Mouse (Mus musculus) liver, postnatal 0 days (tissue): Measurements from ENCODE around the gene Trhde. TPM values are rescaled to one million over a fixed set of nuclear protein-coding genes. Genes with fewer than 3 reads are reported as not detected.

Source experiments
- ATAC-seq: fragments of 200-750 bp; cut with Nextera tagmentation; 2 replicates; pipeline ENCODE4 v1.8.0; 2017; ENCODE audit warnings: mild to moderate bottlenecking, moderate library complexity
- DNase-seq: peaks from one replicate; pipeline ENCODE4 v3.0.0-alpha.2; 2016
- H3K27ac ChIP-seq: fragments of 300-500 bp; sonication (generic); 2 replicates; pipeline ENCODE4 v1.5.1; 2014; ENCODE audit warnings: antibody characterized with exemption, moderate library complexity, mild to moderate bottlenecking, low read depth
- H3K27me3 ChIP-seq: fragments of 300-500 bp; sonication (generic); 2 replicates; pipeline ENCODE4 v1.6.1; 2014; ENCODE audit warnings: low read length, control low read depth, mixed read lengths; ENCODE audit not compliant: insufficient read depth
- H3K36me3 ChIP-seq: fragments of 300-500 bp; sonication (generic); replicated peaks from 2 replicates; pipeline ENCODE4 v1.6.1; 2014; ENCODE audit warnings: mild to moderate bottlenecking, control low read depth, low read length, moderate library complexity, mixed read lengths; ENCODE audit not compliant: insufficient read depth
- H3K4me1 ChIP-seq: fragments of 300-500 bp; sonication (generic); 2 replicates; pipeline ENCODE4 v1.6.1; 2014; ENCODE audit warnings: antibody characterized with exemption, mild to moderate bottlenecking, control low read depth; ENCODE audit not compliant: insufficient read depth
- H3K4me2 ChIP-seq: fragments of 300-500 bp; sonication (generic); 2 replicates; pipeline ENCODE4 v1.6.1; 2014; ENCODE audit warnings: low read depth, mild to moderate bottlenecking, low read length, moderate library complexity, mixed read lengths
- H3K4me3 ChIP-seq: fragments of 300-500 bp; sonication (generic); 2 replicates; pipeline ENCODE4 v1.5.1; 2014; ENCODE audit warnings: low read depth, low read length
- H3K9ac ChIP-seq: fragments of 300-500 bp; sonication (generic); replicated peaks from 2 replicates; pipeline ENCODE4 v1.6.1; 2014; ENCODE audit warnings: mild to moderate bottlenecking, moderate library complexity
- H3K9me3 ChIP-seq: fragments of 300-500 bp; sonication (generic); 2 replicates; pipeline ENCODE4 v1.6.1; 2016; ENCODE audit warnings: mild to moderate bottlenecking, control low read depth, low read length, mixed read lengths
- CTCF ChIP-seq: sonication (generic); IDR thresholded peaks from 2 replicates; pipeline ENCODE4 v1.5.1; 2016; ENCODE audit warnings: antibody characterized with exemption, low read depth
- EP300 ChIP-seq: IDR thresholded peaks from 2 replicates; pipeline ENCODE4 v1.6.1; 2016; ENCODE audit warnings: antibody characterized with exemption, low read depth, mild to moderate bottlenecking
- WGBS: fragments of 180-500 bp; shearing (Covaris S2); extraction: QIAGEN DNeasy Blood & Tissue Kit; methylation state at CpG from one replicate; pipeline ENCODE4 v1.1.7; 2014; ENCODE audit not compliant: insufficient replicate concordance; 5-methylcytosine and 5-hydroxymethylcytosine counted together
- polyA plus RNA-seq: library from polyadenylated mRNA; unstranded; fragments of >200 nt; fragmentation: Nextera tagmentation; extraction: Ambion mirVana; gene quantifications from 2 replicates; pipeline ENCODE4 v1.2.1, GENCODE M21; 2015

The Trhde gene
- polyA plus RNA-seq, 1 experiment from 2014 or later: not detected

- H3K36me3 ChIP-seq: no peaks in the 10 kb centered on the region
- H3K27ac ChIP-seq: no peak overlapping the region
- no peak overlapping the region for H3K4me3 ChIP-seq
- TF ChIP-seq CTCF: no peak
- no peak for TF ChIP-seq EP300
- WGBS: 67% methylated on average over 2 of the region's 2 CpGs
- ATAC-seq: no peak
- no peak overlapping the region for H3K4me2 ChIP-seq
- H3K9ac ChIP-seq: no peak overlapping the region
- no peaks in the 10 kb centered on the region for H3K27me3 ChIP-seq
- no peaks in the 10 kb centered on the region for H3K9me3 ChIP-seq
- DNase-seq: no peak
- no peaks in the 10 kb centered on the region for H3K4me1 ChIP-seq
Measured at GRCm38 (mm10) chr10:114725591-114725990, 76.5 kb downstream of the Trhde start.

DNA sequence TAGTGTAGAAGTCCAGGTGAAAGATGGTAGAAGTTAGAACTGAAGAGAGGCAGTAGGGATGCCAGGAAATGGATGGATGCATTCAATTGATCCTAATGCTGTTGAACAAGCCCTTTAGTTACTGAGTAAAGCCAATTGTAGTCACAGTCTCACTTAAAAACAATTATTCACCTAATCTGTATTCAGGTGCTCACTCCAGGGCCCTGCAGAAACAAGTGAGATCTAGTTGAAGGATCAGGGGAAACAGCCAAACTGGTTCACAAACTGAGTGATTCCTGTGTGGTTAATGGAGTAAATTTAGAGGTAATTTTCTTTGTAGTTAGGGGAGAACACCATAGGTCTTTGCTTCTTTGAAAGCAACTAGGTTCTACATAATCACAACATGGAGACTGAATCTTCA, 100.3 kb downstream of the Trhde start:
- H3K27me3 ChIP-seq: no peaks in the 10 kb centered on the region
- H3K27ac ChIP-seq: no peak overlapping the region
- H3K4me3 ChIP-seq: no peak overlapping the region
- H3K4me1 ChIP-seq: no peaks in the 10 kb centered on the region
- H3K36me3 ChIP-seq: no peaks in the 10 kb centered on the region
- no peak for ATAC-seq
- H3K9ac ChIP-seq: no peak overlapping the region
- TF ChIP-seq EP300: no peak
- TF ChIP-seq CTCF: no peak
- H3K9me3 ChIP-seq: no peaks in the 10 kb centered on the region
- H3K4me2 ChIP-seq: no peak overlapping the region
- no peak for DNase-seq

DNA sequence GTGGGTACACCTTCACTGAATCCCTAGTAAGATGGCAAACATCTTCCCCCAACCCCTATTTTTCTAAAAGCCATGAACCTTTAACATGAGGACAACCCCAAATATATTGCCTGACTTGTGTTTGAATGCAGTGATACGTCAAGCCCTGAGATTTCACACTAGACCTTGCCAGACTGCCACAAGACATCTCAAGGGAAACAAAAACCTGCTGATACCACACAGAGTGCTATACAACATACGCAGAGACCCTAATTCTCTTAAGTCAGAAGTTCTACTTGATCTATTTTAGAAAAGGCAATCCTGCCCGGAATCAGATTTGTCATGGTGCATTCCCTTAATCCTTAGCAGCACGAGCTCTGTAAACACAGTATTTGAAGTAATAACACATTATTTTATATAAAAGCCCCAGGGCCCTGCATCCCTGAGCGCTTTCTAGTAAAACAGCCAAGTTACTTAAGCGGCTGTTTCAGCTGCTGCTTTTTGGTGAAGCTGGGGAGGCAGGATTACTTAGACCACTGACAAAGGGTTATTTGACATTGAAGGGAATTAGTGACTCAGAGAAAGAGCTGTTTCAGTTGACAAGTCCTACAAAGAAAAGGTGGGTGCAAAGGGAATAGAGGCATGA, 130.2 kb downstream of the Trhde start:
- no peak for TF ChIP-seq CTCF
- TF ChIP-seq EP300: no peak
- H3K27me3 ChIP-seq: no peaks in the 10 kb centered on the region
- H3K36me3 ChIP-seq: no peaks in the 10 kb centered on the region
- 77% methylated on average over 6 of the region's 6 CpGs for WGBS
- no peak overlapping the region for H3K9ac ChIP-seq
- ATAC-seq (no peak), DNase-seq (no peak)
- H3K4me1 ChIP-seq: no peaks in the 10 kb centered on the region
- no peak overlapping the region for H3K4me2 ChIP-seq
- H3K4me3 ChIP-seq: no peak overlapping the region
- H3K27ac ChIP-seq: no peak overlapping the region
- no peaks in the 10 kb centered on the region for H3K9me3 ChIP-seq

DNA sequence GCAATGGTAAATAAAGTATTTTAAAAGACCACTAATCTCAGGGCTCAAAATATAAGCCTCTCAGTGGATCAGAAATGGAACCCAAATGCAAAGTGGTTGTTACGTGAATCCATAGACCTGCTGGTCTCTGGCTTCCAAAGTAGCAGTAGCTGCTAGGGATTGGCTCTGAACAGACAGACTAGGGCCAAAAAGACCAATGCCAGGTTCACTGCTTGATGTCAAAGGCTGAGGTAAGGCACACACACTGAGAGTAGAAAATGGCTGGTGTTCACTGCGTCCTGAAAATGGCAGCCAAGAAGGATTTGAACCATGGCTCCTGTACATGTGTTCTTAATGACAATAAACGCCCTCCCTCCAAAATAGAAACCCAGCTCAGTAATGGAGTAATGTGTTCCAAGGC, 209.1 kb downstream of the Trhde start:
- Histone ChIP-seq H3K9me3 (no peaks in the 10 kb centered on the region), H3K9ac (no peak overlapping the region), H3K27me3 (no peaks in the 10 kb centered on the region), H3K4me1 (no peaks in the 10 kb centered on the region), H3K4me3 (no peak overlapping the region), H3K27ac (no peak overlapping the region), H3K4me2 (no peak overlapping the region), H3K36me3 (no peaks in the 10 kb centered on the region)
- 69% methylated on average over 3 of the region's 3 CpGs for WGBS
- no peak for DNase-seq
- TF ChIP-seq CTCF: no peak
- no peak for TF ChIP-seq EP300
- ATAC-seq: no peak

DNA sequence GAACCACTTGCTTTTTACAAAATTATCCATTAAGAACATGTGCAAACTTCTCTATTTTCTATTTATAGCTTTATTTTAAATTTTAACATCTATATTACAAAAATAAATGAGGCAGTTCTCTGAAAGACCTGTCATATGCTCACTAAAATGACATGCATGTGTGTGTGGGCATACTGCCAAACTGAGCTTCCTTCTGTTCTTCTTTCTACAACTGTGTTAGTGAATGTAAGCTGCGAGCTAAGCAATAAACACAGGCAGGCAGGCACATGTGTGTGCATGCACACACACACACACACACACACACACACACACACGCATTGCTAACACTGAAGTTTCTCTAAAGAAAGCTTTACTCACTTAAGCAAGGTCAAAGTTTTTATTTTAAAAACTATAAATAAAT, 223.2 kb downstream of the Trhde start:
- Histone ChIP-seq H3K9me3 (no peaks in the 10 kb centered on the region), H3K4me3 (no peak overlapping the region), H3K9ac (no peak overlapping the region), H3K4me2 (no peak overlapping the region), H3K27me3 (no peaks in the 10 kb centered on the region), H3K36me3 (no peaks in the 10 kb centered on the region), H3K27ac (no peak overlapping the region), H3K4me1 (no peaks in the 10 kb centered on the region)
- TF ChIP-seq EP300 (no peak), CTCF (no peak)
- ATAC-seq (no peak), DNase-seq (no peak)
- WGBS: 71% methylated on average over 2 of the region's 2 CpGs

GRCm38 (mm10) chr10:114567891-114568290, 234.2 kb downstream of the Trhde start:
- no peak for DNase-seq
- no peaks in the 10 kb centered on the region for H3K4me1 ChIP-seq
- WGBS: 88% methylated on average over 1 of the region's 1 CpGs
- no peak overlapping the region for H3K4me2 ChIP-seq
- H3K36me3 ChIP-seq: no peaks in the 10 kb centered on the region
- no peak for ATAC-seq
- TF ChIP-seq CTCF: no peak
- TF ChIP-seq EP300: no peak
- H3K9ac ChIP-seq: no peak overlapping the region
- no peaks in the 10 kb centered on the region for H3K27me3 ChIP-seq
- no peak overlapping the region for H3K4me3 ChIP-seq
- no peak overlapping the region for H3K27ac ChIP-seq
- H3K9me3 ChIP-seq: no peaks in the 10 kb centered on the region

- H3K27ac ChIP-seq: no peak overlapping the region
- DNase-seq: no peak
- no peaks in the 10 kb centered on the region for H3K4me1 ChIP-seq
- H3K4me2 ChIP-seq: no peak overlapping the region
- no peak overlapping the region for H3K9ac ChIP-seq
- 60% methylated on average over 1 of the region's 1 CpGs for WGBS
- no peak overlapping the region for H3K4me3 ChIP-seq
- no peaks in the 10 kb centered on the region for H3K36me3 ChIP-seq
- no peak for ATAC-seq
- H3K9me3 ChIP-seq: no peaks in the 10 kb centered on the region
- no peak for TF ChIP-seq CTCF
- no peak for TF ChIP-seq EP300
- H3K27me3 ChIP-seq: no peaks in the 10 kb centered on the region
Measured at GRCm38 (mm10) chr10:114509186-114509585, 292.9 kb downstream of the Trhde start.
